Mouse (Mus musculus): ENCODE measurements around the gene Cbl.

GRCm38 (mm10) chr9:44254508-44255135 is 20.8 kb upstream of the Cbl start:
- TF ChIP-seq POLR2A (IDR thresholded peaks at IDR 0.05; ENCODE audit: insufficient read depth, low read depth, low read length) = no peak
- TF ChIP-seq CTCF (IDR thresholded peaks at IDR 0.05; ENCODE audit: insufficient read depth, low read depth, low read length) = no peak

All from olfactory bulb, adult 2 months (tissue).